ENCODE assay signal across 11 mouse cellular contexts in genomic region chr2:78873946-78874345, GRCm38 (mm10). TPM values are rescaled to one million over a fixed set of nuclear protein-coding genes. Genes with fewer than 3 reads are reported as not detected.
DNase-seq lines count a peak whose midpoint lies in the region; ATAC-seq lines count a peak whose summit lies in the region.
"Had no signal": no experiment of that assay in that cellular context is flagged by ENCODE, and none has a peak within 500 bp of the region (broad histone marks: within the 10 kb centered on the region; RNA-seq: fewer than 3 reads in every experiment).

No protein-coding gene starts in this region.

- H3K9me3 ChIP-seq in kidney, embryonic 16.5 days (ENCODE audit: low read length): no peaks in the 10 kb centered on the region
- H3K9me3 ChIP-seq in forebrain, embryonic 10.5 days: no peaks in the 10 kb centered on the region
- no peaks in the 10 kb centered on the region for H3K9me3 ChIP-seq in hindbrain, embryonic 12.5 days (replicated peaks)
- H3K9me3 ChIP-seq in midbrain, embryonic 15.5 days: no peaks in the 10 kb centered on the region
- H3K9me3 ChIP-seq: limb, embryonic 15.5 days had no signal

- 48% methylated on average over 2 of the region's 2 CpGs for WGBS in kidney, embryonic 16.5 days
- WGBS in forebrain, embryonic 10.5 days: 71% methylated on average over 2 of the region's 2 CpGs
- 46% methylated on average over 2 of the region's 2 CpGs for WGBS in hindbrain, embryonic 12.5 days
- WGBS in midbrain, embryonic 15.5 days: 23% methylated on average over 2 of the region's 2 CpGs

- H3K9ac ChIP-seq in kidney, embryonic 16.5 days (replicated peaks; ENCODE audit: low read length): no peak overlapping the region
- H3K9ac ChIP-seq in hindbrain, embryonic 12.5 days: no peak overlapping the region
- no peak overlapping the region for H3K9ac ChIP-seq in midbrain, embryonic 15.5 days
- H3K9ac ChIP-seq: limb, embryonic 15.5 days had no signal

- 0 out of 2 replicates have a peak, but pooled peaks cover 4% of the 10 kb centered on the region for H3K36me3 ChIP-seq in kidney, embryonic 16.5 days (ENCODE audit: insufficient read depth, low read length)
- H3K36me3 ChIP-seq in forebrain, embryonic 10.5 days (replicated peaks): peaks cover 14% of the 10 kb centered on the region
- H3K36me3 ChIP-seq in hindbrain, embryonic 12.5 days: no peaks in the 10 kb centered on the region
- H3K36me3 ChIP-seq in midbrain, embryonic 15.5 days (replicated peaks): no peaks in the 10 kb centered on the region
- H3K36me3 ChIP-seq: limb, embryonic 15.5 days had no signal

- DNase-seq in kidney, postnatal 4 days: no peak
- no peak for DNase-seq in forebrain, embryonic 10.5 days (ENCODE audit: extremely low spot score, low spot score)
- no peak for DNase-seq in left cerebral cortex, adult 18-20 months (ENCODE audit: low spot score in 2 of 2)
- DNase-seq in spleen, postnatal 4 days (ENCODE audit: low spot score in 2 of 2): no peak
- DNase-seq: gastrocnemius, postnatal 10 days; right cerebral cortex, postnatal 14 days had no signal

- no peak for ATAC-seq in kidney, embryonic 16.5 days (ENCODE audit: low FRiP score, low TSS enrichment)
- ATAC-seq in hindbrain, embryonic 12.5 days (ENCODE audit: low FRiP score): no peak
- no peak for ATAC-seq in midbrain, embryonic 15.5 days (replicated peaks)
- ATAC-seq in CD4-positive, CD25-positive, alpha-beta regulatory T cell, adult 4 months: no peak

- no peak overlapping the region for H3K27ac ChIP-seq in kidney, embryonic 16.5 days (ENCODE audit: low read length)
- H3K27ac ChIP-seq in forebrain, embryonic 10.5 days: 0 out of 2 replicates have a peak overlapping the region, but pooled peaks have one; percentile 20
- H3K27ac ChIP-seq in hindbrain, embryonic 12.5 days: no peak overlapping the region
- no peak overlapping the region for H3K27ac ChIP-seq in midbrain, embryonic 15.5 days
- H3K27ac ChIP-seq: limb, embryonic 15.5 days had no signal

- no peaks in the 10 kb centered on the region for H3K27me3 ChIP-seq in kidney, embryonic 16.5 days (ENCODE audit: insufficient read depth, low read length)
- no peaks in the 10 kb centered on the region for H3K27me3 ChIP-seq in forebrain, embryonic 10.5 days (ENCODE audit: poor library complexity, severe bottlenecking)
- H3K27me3 ChIP-seq in hindbrain, embryonic 12.5 days: no peaks in the 10 kb centered on the region
- no peaks in the 10 kb centered on the region for H3K27me3 ChIP-seq in midbrain, embryonic 15.5 days (replicated peaks)
- H3K27me3 ChIP-seq: limb, embryonic 15.5 days had no signal

- H3K4me3 ChIP-seq in kidney, embryonic 16.5 days (ENCODE audit: low read length): no peak overlapping the region
- peak overlapping the region; percentile 81; the same call in 1 of the 2 replicates for H3K4me3 ChIP-seq in forebrain, embryonic 10.5 days
- H3K4me3 ChIP-seq in hindbrain, embryonic 12.5 days: peak overlapping the region; percentile 20
- H3K4me3 ChIP-seq in midbrain, embryonic 15.5 days: peak overlapping the region; percentile 27
- H3K4me3 ChIP-seq: limb, embryonic 15.5 days had no signal

- H3K4me2 ChIP-seq in kidney, embryonic 16.5 days (replicated peaks; ENCODE audit: low read depth, low read length): 0 out of 2 replicates have a peak overlapping the region, but pooled peaks have one; percentile 8
- peak overlapping the region; percentile 37 for H3K4me2 ChIP-seq in hindbrain, embryonic 12.5 days (replicated peaks)
- peak overlapping the region; percentile 49 for H3K4me2 ChIP-seq in midbrain, embryonic 15.5 days
- H3K4me2 ChIP-seq: limb, embryonic 15.5 days had no signal

- H3K4me1 ChIP-seq in kidney, embryonic 16.5 days (ENCODE audit: insufficient read depth, low read length): peaks cover 50% of the 10 kb centered on the region
- H3K4me1 ChIP-seq in forebrain, embryonic 10.5 days: peaks cover 48% of the 10 kb centered on the region
- H3K4me1 ChIP-seq in hindbrain, embryonic 12.5 days: peaks cover 32% of the 10 kb centered on the region
- peaks cover 53% of the 10 kb centered on the region for H3K4me1 ChIP-seq in midbrain, embryonic 15.5 days

RNA-seq across cellular contexts. Expression of gene Ube2e3, which starts 6.0 kb away (rescaled TPM):
- 148 and 159 TPM in 2 replicates for polyA plus RNA-seq in kidney, embryonic 16.5 days (2015; fragmentation: Nextera tagmentation; extraction: Ambion mirVana)
- polyA plus RNA-seq in forebrain, embryonic 10.5 days (2016; fragmentation: Nextera tagmentation; extraction: Ambion mirVana): 189 and 191 TPM in 2 replicates
- 269 and 271 TPM in 2 replicates for polyA plus RNA-seq in hindbrain, embryonic 12.5 days (2016; fragmentation: Nextera tagmentation; extraction: Ambion mirVana)
- polyA plus RNA-seq in midbrain, embryonic 15.5 days (2015; fragmentation: Nextera tagmentation; extraction: Ambion mirVana): 268 and 294 TPM in 2 replicates
- 100 to 1,000 TPM; 103 to 106 TPM for total RNA-seq in left cerebral cortex, adult 18-20 months (2021)
- polyA plus RNA-seq in CD4-positive, CD25-positive, alpha-beta regulatory T cell, adult 4 months (2017; shearing (Covaris generic)): 10 to 100 TPM; 10.1 to 10.5 TPM

Comparison
In these comparisons a context has a peak if more than half of its experiments do, and no peak if none do; other contexts are left out.
1. RNA of gene Ube2e3, which starts 6.0 kb away (polyA plus RNA-seq): 268 to 294 TPM in midbrain, embryonic 15.5 days, 269 to 271 TPM in hindbrain, embryonic 12.5 days, 189 to 191 TPM in forebrain, embryonic 10.5 days and 148 to 159 TPM in kidney, embryonic 16.5 days; 10.1 to 10.5 TPM in CD4-positive, CD25-positive, alpha-beta regulatory T cell, adult 4 months; every median in the first group is over 10 times any median in the second.
2. Peak in every context shown above with its lines, with median percentiles within 50 percentile points of each other: H3K4me2 ChIP-seq.